Mouse (Mus musculus): ENCODE measurements around the gene Trak1.

GRCm38 (mm10) chr9:121424281-121425164 lies 127.2 kb downstream of the Trak1 start:
- no peak for TF ChIP-seq CTCF (IDR thresholded peaks at IDR 0.05; ENCODE audit: low read depth)
- TF ChIP-seq EP300 (IDR thresholded peaks at IDR 0.05; ENCODE audit: low read depth): no peak

All from liver, embryonic 14.5 days (tissue).